Mouse (Mus musculus) bone marrow macrophage, adult 2 months (primary cell): ENCODE measurements around the gene Ttc28.

ENCODE experiments used
- CTCF ChIP-seq: IDR thresholded peaks from 2 replicates; pipeline ENCODE4 v1.5.1; 2012; ENCODE audit warnings: low read depth, mild to moderate bottlenecking, low read length, moderate library complexity
- POLR2A ChIP-seq: IDR thresholded peaks from 2 replicates; pipeline ENCODE4 v1.6.1; 2012; ENCODE audit warnings: mild to moderate bottlenecking, low read depth, low read length, borderline replicate concordance

DNA sequence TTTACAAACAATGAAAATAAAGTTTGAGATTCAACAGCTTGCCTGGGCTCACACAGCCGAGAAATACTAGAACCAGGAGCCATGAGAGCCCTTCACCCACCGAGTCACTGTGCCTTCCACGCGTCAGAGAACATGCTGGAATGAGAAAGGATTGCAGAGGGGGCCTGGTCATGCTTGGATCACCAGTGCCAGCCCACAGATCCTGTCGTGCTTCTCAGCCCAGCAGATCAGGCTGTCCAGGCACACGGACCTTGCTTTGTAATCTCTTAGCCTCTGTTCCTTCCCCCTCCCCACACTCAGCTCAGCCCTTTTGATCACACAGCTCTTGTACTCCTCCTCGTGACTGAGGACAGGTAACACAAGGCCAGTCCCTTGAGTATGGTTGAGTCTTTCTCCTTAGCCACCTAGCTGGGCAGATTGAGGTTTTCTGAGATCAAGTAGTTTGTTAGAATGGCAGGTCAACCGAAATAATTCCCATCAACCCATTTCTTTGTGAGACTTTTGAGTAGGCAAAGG, 334.4 kb downstream of the Ttc28 start:
- TF ChIP-seq POLR2A (no peak), CTCF (no peak)
